Mouse (Mus musculus) forebrain, embryonic 14.5 days (tissue): ENCODE measurements around the gene Igsf9b. TPM values are rescaled to one million over a fixed set of nuclear protein-coding genes. Genes with fewer than 3 reads are reported as not detected.
A peak's percentile ranks its signal among the peaks of the same experiment; 100 is the strongest.

Experiments
- ATAC-seq: fragments of 200-750 bp; cut with Nextera tagmentation; 2 replicates; pipeline ENCODE4 v1.8.0; 2017; ENCODE audit warnings: mild to moderate bottlenecking, moderate library complexity
- DNase-seq: peaks from one replicate; pipeline ENCODE4 v3.0.0-alpha.2; 2015; ENCODE audit warnings: low spot score
- H3K27ac ChIP-seq: fragments of 300-500 bp; sonication (generic); 2 replicates; pipeline ENCODE4 v1.5.1; 2014; ENCODE audit warnings: low read depth, mild to moderate bottlenecking, control low read depth, low read length, moderate library complexity
- H3K27me3 ChIP-seq: fragments of 300-500 bp; sonication (generic); replicated peaks from 2 replicates; pipeline ENCODE4 v1.6.1; 2014; ENCODE audit warnings: low read length, control low read depth, mixed read lengths; ENCODE audit not compliant: control insufficient read depth, insufficient read depth
- H3K36me3 ChIP-seq: fragments of 300-500 bp; sonication (generic); 2 replicates; pipeline ENCODE4 v1.6.1; 2014; ENCODE audit warnings: low read length, control low read depth; ENCODE audit not compliant: control insufficient read depth, insufficient read depth
- H3K4me1 ChIP-seq: fragments of 300-500 bp; sonication (generic); 2 replicates; pipeline ENCODE4 v1.6.1; 2014; ENCODE audit warnings: antibody characterized with exemption, low read length, control low read depth; ENCODE audit not compliant: control insufficient read depth, insufficient read depth
- H3K4me2 ChIP-seq: fragments of 300-500 bp; sonication (generic); 2 replicates; pipeline ENCODE4 v1.6.1; 2014; ENCODE audit warnings: mild to moderate bottlenecking, control low read depth, low read length
- H3K4me3 ChIP-seq: fragments of 300-500 bp; sonication (generic); 2 replicates; pipeline ENCODE4 v1.5.1; 2014; ENCODE audit warnings: low read depth, low read length, control low read depth
- H3K9ac ChIP-seq: fragments of 300-500 bp; sonication (generic); 2 replicates; pipeline ENCODE4 v1.6.1; 2014; ENCODE audit warnings: mild to moderate bottlenecking, low read length, control low read depth, moderate library complexity
- H3K9me3 ChIP-seq: fragments of 300-500 bp; sonication (generic); replicated peaks from 2 replicates; pipeline ENCODE4 v1.6.1; 2016; ENCODE audit warnings: low read length, control low read depth, mixed read lengths; ENCODE audit not compliant: control insufficient read depth
- WGBS: fragments of 180-500 bp; shearing (Covaris S2); extraction: QIAGEN DNeasy Blood & Tissue Kit; methylation state at CpG from one replicate; pipeline ENCODE4 v1.1.7; 2014; 5-methylcytosine and 5-hydroxymethylcytosine counted together
- polyA plus RNA-seq: library from polyadenylated mRNA; unstranded; fragments of >200 nt; fragmentation: Nextera tagmentation; extraction: Ambion mirVana; gene quantifications from 2 replicates; pipeline ENCODE4 v1.2.1, GENCODE M21; 2014

Igsf9b gene
- polyA plus RNA-seq, result 5.1 and 7.5 TPM in 2 replicates

GRCm38 (mm10) chr9:27298411-27299285 is at the start of gene Igsf9b:
TSS of gene Igsf9b (plus strand) at chr9:27299204.
- H3K9ac ChIP-seq, result peak within 1 kb of the TSS; percentile 62
- peaks cover 19% of the 10 kb centered on the region for H3K4me1 ChIP-seq
- no peaks in the 10 kb centered on the region for H3K36me3 ChIP-seq
- H3K27me3 ChIP-seq, result 0 out of 2 replicates have a peak, but pooled peaks cover 2% of the 10 kb centered on the region
- H3K9me3 ChIP-seq, result no peaks in the 10 kb centered on the region
- peak within 1 kb of the TSS; percentile 69 for H3K4me3 ChIP-seq
- under 1% methylated on average over 40 of the region's 40 CpGs for WGBS
- ATAC-seq (peak; percentile 99), DNase-seq (peak; percentile 99)
- H3K27ac ChIP-seq, result peak within 1 kb of the TSS; percentile 74; the same call in 1 of the 2 replicates
- peak within 1 kb of the TSS; percentile 99 for H3K4me2 ChIP-seq

- peak; percentile 40; the same call in 1 of the 2 replicates for ATAC-seq
- no peak overlapping the region for H3K27ac ChIP-seq
- no peak overlapping the region for H3K4me3 ChIP-seq
- H3K36me3 ChIP-seq, result no peaks in the 10 kb centered on the region
- no peak overlapping the region for H3K4me2 ChIP-seq
- no peak overlapping the region for H3K9ac ChIP-seq
- H3K27me3 ChIP-seq, result no peaks in the 10 kb centered on the region
- DNase-seq, result peak; percentile 23
- no peaks in the 10 kb centered on the region for H3K9me3 ChIP-seq
- WGBS, result 66% methylated on average over 7 of the region's 7 CpGs
- H3K4me1 ChIP-seq, result no peaks in the 10 kb centered on the region
These were observed 46.8 kb upstream of the Igsf9b start for GRCm38 (mm10) chr9:27252034-27252714.

GRCm38 (mm10) chr9:27256454-27256853 is 42.5 kb upstream of the Igsf9b start:
- DNase-seq (no peak), ATAC-seq (no peak)
- WGBS, result 66% methylated on average over 6 of the region's 6 CpGs
- Histone ChIP-seq H3K36me3 (no peaks in the 10 kb centered on the region), H3K4me1 (no peaks in the 10 kb centered on the region; the same call in 1 of the 2 replicates), H3K4me2 (no peak overlapping the region), H3K27me3 (no peaks in the 10 kb centered on the region), H3K9ac (no peak overlapping the region), H3K4me3 (no peak overlapping the region), H3K9me3 (no peaks in the 10 kb centered on the region), H3K27ac (no peak overlapping the region)

- no peak overlapping the region for H3K27ac ChIP-seq
- no peaks in the 10 kb centered on the region for H3K9me3 ChIP-seq
- DNase-seq, result peak; percentile 77
- WGBS, result 36% methylated on average over 3 of the region's 3 CpGs
- no peak overlapping the region for H3K4me3 ChIP-seq
- no peaks in the 10 kb centered on the region for H3K36me3 ChIP-seq
- H3K27me3 ChIP-seq, result no peaks in the 10 kb centered on the region
- peaks cover 2% of the 10 kb centered on the region; the same call in 1 of the 2 replicates for H3K4me1 ChIP-seq
- H3K4me2 ChIP-seq, result no peak overlapping the region
- H3K9ac ChIP-seq, result no peak overlapping the region
- peak; percentile 37; the same call in 1 of the 2 replicates for ATAC-seq
These were observed 38.5 kb upstream of the Igsf9b start for GRCm38 (mm10) chr9:27260378-27260947.

- WGBS, result 8% methylated on average over 2 of the region's 2 CpGs
- ATAC-seq, result peak; percentile 83
- peaks cover 2% of the 10 kb centered on the region; the same call in 1 of the 2 replicates for H3K4me1 ChIP-seq
These were observed 37.1 kb upstream of the Igsf9b start for GRCm38 (mm10) chr9:27261905-27262304.

GRCm38 (mm10) chr9:27265009-27265408 is 34.0 kb upstream of the Igsf9b start:
- ATAC-seq, result no peak
- Histone ChIP-seq H3K36me3 (no peaks in the 10 kb centered on the region), H3K9ac (no peak overlapping the region), H3K4me1 (peaks cover 2% of the 10 kb centered on the region; the same call in 1 of the 2 replicates), H3K27me3 (no peaks in the 10 kb centered on the region), H3K27ac (no peak overlapping the region), H3K4me2 (no peak overlapping the region), H3K4me3 (no peak overlapping the region), H3K9me3 (no peaks in the 10 kb centered on the region)
- DNase-seq, result no peak
- WGBS, result 53% methylated on average over 3 of the region's 3 CpGs

More at GRCm38 (mm10) chr9:27261905-27262304, 37.1 kb upstream of the Igsf9b start:
- Histone ChIP-seq H3K27ac (peak overlapping the region; percentile 46; the same call in 1 of the 2 replicates), H3K36me3 (no peaks in the 10 kb centered on the region), H3K27me3 (no peaks in the 10 kb centered on the region), H3K4me3 (no peak overlapping the region), H3K9me3 (no peaks in the 10 kb centered on the region), H3K4me2 (no peak overlapping the region), H3K9ac (no peak overlapping the region)
- peak; percentile 87 for DNase-seq

GRCm38 (mm10) chr9:27267878-27268277 is 31.1 kb upstream of the Igsf9b start:
- DNase-seq, result no peak
- 91% methylated on average over 5 of the region's 5 CpGs for WGBS
- no peak overlapping the region for H3K27ac ChIP-seq

GRCm38 (mm10) chr9:27268493-27268892 is 30.5 kb upstream of the Igsf9b start:
- H3K4me2 ChIP-seq, result no peak overlapping the region
- no peak overlapping the region for H3K4me3 ChIP-seq
- no peak overlapping the region for H3K27ac ChIP-seq
- ATAC-seq, result no peak
- 89% methylated on average over 4 of the region's 4 CpGs for WGBS
- no peaks in the 10 kb centered on the region for H3K36me3 ChIP-seq
- H3K9ac ChIP-seq, result no peak overlapping the region
- no peaks in the 10 kb centered on the region for H3K27me3 ChIP-seq
- no peaks in the 10 kb centered on the region for H3K9me3 ChIP-seq
- H3K4me1 ChIP-seq, result no peaks in the 10 kb centered on the region
- DNase-seq, result no peak

More at GRCm38 (mm10) chr9:27267878-27268277, 31.1 kb upstream of the Igsf9b start:
- ATAC-seq, result no peak
- Histone ChIP-seq H3K4me1 (no peaks in the 10 kb centered on the region), H3K9ac (no peak overlapping the region), H3K9me3 (no peaks in the 10 kb centered on the region), H3K36me3 (no peaks in the 10 kb centered on the region), H3K27me3 (no peaks in the 10 kb centered on the region), H3K4me2 (no peak overlapping the region), H3K4me3 (no peak overlapping the region)
